Mouse (Mus musculus) C2C12 (cell line): ENCODE measurements around the gene Gpank1. TPM values are rescaled to one million over a fixed set of nuclear protein-coding genes. Genes with fewer than 3 reads are reported as not detected.

Source experiments
- H3K27me3 ChIP-seq: one replicate; pipeline ENCODE4 v1.6.1; 2011; ENCODE audit not compliant: control insufficient read depth, insufficient read depth, insufficient read length
- H3K36me3 ChIP-seq: one replicate; pipeline ENCODE4 v1.6.1; 2011; ENCODE audit not compliant: control insufficient read depth, insufficient read depth
- H3K4me3 ChIP-seq: one replicate; pipeline ENCODE4 v1.5.1; 2011; ENCODE audit warnings: mild to moderate bottlenecking, control low read depth; ENCODE audit not compliant: poor library complexity, insufficient read depth, severe bottlenecking
- H3K79me2 ChIP-seq: one replicate; pipeline ENCODE4 v1.6.1; 2011; ENCODE audit not compliant: control insufficient read depth, insufficient read depth
- H3K79me3 ChIP-seq: one replicate; pipeline ENCODE4 v1.6.1; 2011; ENCODE audit warnings: low read depth, control low read depth
- H3ac ChIP-seq: one replicate; pipeline ENCODE3; 2011; ENCODE audit warnings: low read depth; ENCODE audit not compliant: control insufficient read depth, insufficient read length
- CEBPB ChIP-seq: IDR thresholded peaks from one replicate; pipeline ENCODE4 v1.6.1; 2011; ENCODE audit warnings: low read depth, mild to moderate bottlenecking, control low read depth, moderate library complexity
- CTCF ChIP-seq: IDR thresholded peaks from one replicate; pipeline ENCODE4 v1.5.1; 2011; ENCODE audit not compliant: control insufficient read depth, insufficient read depth, insufficient read length
- FOSL1 ChIP-seq: IDR thresholded peaks from one replicate; pipeline ENCODE4 v1.8.0; 2011; ENCODE audit warnings: mild to moderate bottlenecking, low read length; ENCODE audit not compliant: poor library complexity, insufficient read depth, severe bottlenecking
- MAX ChIP-seq: IDR thresholded peaks from one replicate; pipeline ENCODE4 v1.6.1; 2011; ENCODE audit warnings: mild to moderate bottlenecking, control low read depth
- MYOD1 ChIP-seq: IDR thresholded peaks from one replicate; pipeline ENCODE4 v1.6.1; 2011; ENCODE audit warnings: low read depth; ENCODE audit not compliant: control insufficient read depth, insufficient read length
- MYOG ChIP-seq: IDR thresholded peaks from one replicate; pipeline ENCODE4 v1.6.1; 2011; ENCODE audit not compliant: control insufficient read depth, insufficient read length; ENCODE audit errors: extremely low read depth
- USF1 ChIP-seq: IDR thresholded peaks from one replicate; pipeline ENCODE4 v1.6.1; 2011; ENCODE audit warnings: low read depth, mild to moderate bottlenecking, control low read depth, moderate library complexity
- polyA plus RNA-seq: library from polyadenylated mRNA; unstranded; fragments of >200 nt; fragmentation: generic; extraction: Trizol; gene quantifications from one replicate; pipeline ENCODE4 v1.2.1, GENCODE M21; 2012; ENCODE audit warnings: missing spikeins

Gpank1 gene
- polyA plus RNA-seq, 1 experiment: 25.8 TPM

- Histone ChIP-seq H3K36me3 (peaks cover 57% of the 10 kb centered on the region), H3ac (no peak overlapping the region), H3K79me3 (peaks cover 46% of the 10 kb centered on the region), H3K79me2 (peaks cover 56% of the 10 kb centered on the region), H3K4me3 (no peak overlapping the region), H3K27me3 (no peaks in the 10 kb centered on the region)
- TF ChIP-seq MAX: no peak
- no peak for TF ChIP-seq CEBPB
- TF ChIP-seq CTCF: no peak
- no peak for TF ChIP-seq MYOG
- no peak for TF ChIP-seq FOSL1
- no peak for TF ChIP-seq USF1
- TF ChIP-seq MYOD1: no peak
These were observed 18.0 kb downstream of the Gpank1 start for GRCm38 (mm10) chr17:35139269-35139668.

DNA sequence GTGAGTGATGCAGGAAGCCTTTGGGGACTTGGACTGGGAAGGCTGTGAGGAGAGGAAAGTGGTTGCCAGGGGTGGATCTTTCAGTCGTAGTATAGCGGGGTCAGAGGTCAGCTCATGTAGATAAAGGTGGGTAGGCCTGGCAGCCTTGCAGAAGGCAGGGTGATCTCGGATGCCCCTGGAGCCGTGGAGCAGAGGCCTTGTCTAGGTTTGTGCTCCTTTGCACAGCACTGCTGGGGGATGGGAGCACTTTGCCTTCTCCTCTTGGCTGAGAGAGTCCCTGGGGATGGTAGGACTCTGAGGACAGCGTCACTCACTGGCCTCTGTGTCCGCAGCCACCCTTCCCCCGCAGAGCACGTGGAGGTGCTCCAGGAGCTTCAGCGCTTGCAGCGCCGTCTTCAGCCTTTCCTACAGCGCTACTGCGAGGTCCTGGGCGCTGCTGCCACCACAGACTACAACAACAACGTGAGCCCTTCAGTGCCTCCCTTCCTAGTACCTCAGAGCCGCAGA is 19.3 kb downstream of the Gpank1 start:
- TF ChIP-seq MYOG (no peak), USF1 (no peak), FOSL1 (no peak), MAX (no peak), CEBPB (no peak), MYOD1 (no peak), CTCF (no peak)
- Histone ChIP-seq H3K27me3 (no peaks in the 10 kb centered on the region), H3K36me3 (peaks cover 69% of the 10 kb centered on the region), H3K79me2 (peaks cover 54% of the 10 kb centered on the region), H3ac (no peak overlapping the region), H3K79me3 (peaks cover 46% of the 10 kb centered on the region), H3K4me3 (no peak overlapping the region)

- Histone ChIP-seq H3K4me3 (no peak overlapping the region), H3K79me3 (peaks cover 33% of the 10 kb centered on the region), H3ac (no peak overlapping the region), H3K79me2 (peaks cover 40% of the 10 kb centered on the region), H3K27me3 (no peaks in the 10 kb centered on the region), H3K36me3 (peaks cover 84% of the 10 kb centered on the region)
- TF ChIP-seq CTCF: no peak
- TF ChIP-seq MYOG: no peak
- no peak for TF ChIP-seq FOSL1
- TF ChIP-seq CEBPB: no peak
- no peak for TF ChIP-seq USF1
- TF ChIP-seq MAX: no peak
- no peak for TF ChIP-seq MYOD1
These were observed 20.7 kb downstream of the Gpank1 start for GRCm38 (mm10) chr17:35141971-35142370.

DNA sequence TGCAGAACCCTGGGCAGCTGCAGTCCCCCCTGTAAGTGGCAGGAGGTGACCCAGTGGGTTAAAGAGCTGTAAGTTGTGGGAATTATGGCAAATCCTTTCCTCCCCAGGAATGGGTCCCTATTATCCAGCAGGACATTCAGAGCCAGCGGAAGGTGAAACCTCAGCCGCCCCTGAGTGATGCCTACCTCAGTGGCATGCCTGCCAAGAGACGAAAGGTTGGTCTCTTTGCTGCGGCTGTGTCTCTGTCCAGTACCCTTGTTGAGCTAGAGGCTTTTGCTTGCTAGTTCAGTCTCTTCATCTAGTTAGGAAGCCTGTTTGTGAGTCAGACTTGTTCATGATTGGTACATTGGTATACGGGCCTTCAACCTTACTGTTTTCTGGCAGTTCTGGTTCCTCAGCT is 24.9 kb downstream of the Gpank1 start:
- peaks cover 94% of the 10 kb centered on the region for H3K36me3 ChIP-seq
- TF ChIP-seq MYOD1 (no peak), FOSL1 (no peak), MYOG (no peak), MAX (no peak), CTCF (no peak), CEBPB (no peak), USF1 (no peak)
- peaks cover 2% of the 10 kb centered on the region for H3K79me3 ChIP-seq
- no peaks in the 10 kb centered on the region for H3K27me3 ChIP-seq
- no peaks in the 10 kb centered on the region for H3K79me2 ChIP-seq
- no peak overlapping the region for H3ac ChIP-seq
- H3K4me3 ChIP-seq: no peak overlapping the region

GRCm38 (mm10) chr17:35147348-35147747 is 26.1 kb downstream of the Gpank1 start:
- Histone ChIP-seq H3K79me2 (peaks cover 5% of the 10 kb centered on the region), H3K4me3 (no peak overlapping the region), H3ac (no peak overlapping the region), H3K36me3 (peaks cover 94% of the 10 kb centered on the region), H3K79me3 (peaks cover 2% of the 10 kb centered on the region), H3K27me3 (no peaks in the 10 kb centered on the region)
- TF ChIP-seq CEBPB (no peak), MAX (no peak), FOSL1 (no peak), USF1 (no peak), CTCF (no peak), MYOD1 (no peak), MYOG (no peak)

DNA sequence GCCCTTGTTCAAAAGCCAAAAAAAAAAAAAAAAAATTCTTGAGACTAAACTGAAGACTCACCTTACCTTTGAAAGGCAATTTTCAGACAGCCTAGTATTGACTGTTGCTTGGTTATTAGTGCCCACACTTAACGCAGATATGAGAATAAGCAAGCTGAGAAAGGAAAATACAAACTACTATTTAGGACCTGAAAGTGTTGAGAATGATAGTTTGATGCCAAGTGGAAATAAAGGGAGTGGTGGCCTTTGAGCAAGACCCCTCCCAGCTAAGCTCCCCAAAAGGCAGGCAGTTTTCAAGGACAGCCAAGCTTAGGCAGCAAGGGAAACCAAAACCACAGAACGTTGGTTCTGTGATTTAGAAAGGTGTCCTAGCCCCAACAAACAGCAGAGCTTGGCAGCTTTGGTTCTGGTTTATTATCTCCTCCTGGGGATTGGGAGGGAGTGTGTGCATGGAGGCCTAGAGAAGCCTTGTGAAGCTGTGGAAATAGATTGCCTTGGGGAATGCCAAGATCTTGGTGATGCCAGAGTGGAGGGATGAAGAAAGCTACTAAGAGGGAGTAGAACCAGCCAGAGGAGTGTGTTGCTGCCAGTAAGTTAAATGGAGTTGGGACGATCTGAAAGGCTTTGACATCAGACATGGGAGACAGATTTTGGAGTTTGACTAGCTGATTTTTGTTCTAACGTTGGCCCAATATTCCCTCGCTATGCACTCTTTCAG is 26.8 kb downstream of the Gpank1 start:
- no peak for TF ChIP-seq MAX
- TF ChIP-seq MYOD1: no peak
- TF ChIP-seq CEBPB: no peak
- TF ChIP-seq MYOG: no peak
- TF ChIP-seq CTCF: no peak
- TF ChIP-seq USF1: no peak
- no peak for TF ChIP-seq FOSL1
- Histone ChIP-seq H3K79me2 (peaks cover 12% of the 10 kb centered on the region), H3ac (no peak overlapping the region), H3K79me3 (peaks cover 3% of the 10 kb centered on the region), H3K36me3 (peaks cover 94% of the 10 kb centered on the region), H3K27me3 (no peaks in the 10 kb centered on the region), H3K4me3 (no peak overlapping the region)
